Mouse (Mus musculus) frontal cortex, postnatal 36 days (tissue): ENCODE measurements around the gene Rabl2.

Experiments
- DNase-seq, 2 experiments: peaks; one replicate each; pipeline ENCODE4 v3.0.0; 2022; ENCODE audit warnings: low spot score in 2 of 2

Rabl2 gene

DNA sequence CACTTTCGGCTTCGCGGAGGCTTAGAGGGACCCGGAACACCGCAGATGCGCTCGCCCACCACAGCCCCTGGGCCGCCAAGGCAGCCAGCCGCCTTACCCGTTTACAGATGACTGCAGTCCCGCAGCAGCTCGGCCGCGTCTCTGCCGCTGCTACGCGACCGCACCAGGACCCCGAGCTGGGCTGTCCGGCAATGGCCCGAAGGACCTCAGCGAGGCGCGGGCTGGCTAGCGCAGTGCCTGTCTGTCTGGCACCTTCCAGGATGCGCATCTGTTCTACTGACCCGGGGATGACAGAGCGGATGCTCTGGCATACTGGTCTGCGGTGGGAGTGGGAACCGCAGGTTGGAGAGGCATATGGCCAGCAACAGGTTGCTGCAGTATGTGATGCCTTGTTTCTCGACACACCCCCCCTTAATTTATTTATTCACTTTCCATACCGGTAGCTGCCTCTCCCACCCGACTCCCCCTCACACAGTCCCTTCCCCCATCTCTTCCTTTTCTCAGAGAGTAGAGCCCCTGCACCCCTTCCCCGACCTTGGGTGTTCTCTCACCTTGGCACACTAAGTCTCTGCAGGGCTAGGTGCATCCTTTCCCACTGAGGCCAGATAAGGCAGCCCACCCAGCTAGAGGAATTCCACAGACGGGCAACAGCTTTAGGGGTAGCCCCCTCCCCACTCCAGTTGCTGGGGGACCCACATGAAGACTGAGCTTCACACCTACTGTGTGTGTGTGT lies at the start of gene Rabl2:
Gene Rabl2, minus strand, starts transcription at position 201 of the 733 bp plus-strand sequence.
- DNase-seq: peak; percentile 82 to 87

- DNase-seq: peak; percentile 73 to 85
These were observed 31.9 kb upstream of the Rabl2 start for GRCm38 (mm10) chr15:89623626-89623959.

- DNase-seq: no peak
These were observed 31.4 kb upstream of the Rabl2 start for GRCm38 (mm10) chr15:89622959-89623625.

DNA sequence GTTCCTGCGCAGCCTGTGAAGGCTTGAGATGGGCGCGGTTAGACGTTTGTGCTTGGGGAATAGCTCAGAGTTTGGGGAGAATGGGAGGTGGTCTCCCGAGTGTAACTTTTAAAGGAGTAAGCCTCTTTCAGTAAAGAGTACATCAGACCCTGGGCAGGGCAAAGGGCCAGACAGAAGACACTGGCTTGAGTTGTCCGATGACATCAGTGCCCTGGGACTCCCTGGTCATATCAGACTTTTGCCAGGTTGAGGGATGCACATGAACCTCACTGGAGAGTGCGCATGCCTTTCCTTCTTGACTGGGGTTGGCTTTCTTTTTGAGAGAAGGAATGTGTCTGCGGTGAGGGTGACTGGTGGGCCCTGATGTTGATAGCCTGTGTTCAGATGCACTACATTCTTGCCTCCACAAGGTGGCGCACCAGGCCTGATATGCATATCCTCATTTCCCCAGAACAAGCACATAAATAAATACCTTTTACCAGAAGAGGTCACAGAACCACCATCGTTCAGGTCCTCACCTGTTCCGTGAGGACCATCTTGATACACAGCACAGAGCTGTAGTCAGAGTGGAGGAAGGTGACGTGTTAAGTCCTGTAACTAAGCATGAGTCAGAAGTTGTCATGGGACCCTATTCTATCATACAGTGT lies 30.7 kb upstream of the Rabl2 start:
- DNase-seq: peak; percentile 55 to 63

DNA sequence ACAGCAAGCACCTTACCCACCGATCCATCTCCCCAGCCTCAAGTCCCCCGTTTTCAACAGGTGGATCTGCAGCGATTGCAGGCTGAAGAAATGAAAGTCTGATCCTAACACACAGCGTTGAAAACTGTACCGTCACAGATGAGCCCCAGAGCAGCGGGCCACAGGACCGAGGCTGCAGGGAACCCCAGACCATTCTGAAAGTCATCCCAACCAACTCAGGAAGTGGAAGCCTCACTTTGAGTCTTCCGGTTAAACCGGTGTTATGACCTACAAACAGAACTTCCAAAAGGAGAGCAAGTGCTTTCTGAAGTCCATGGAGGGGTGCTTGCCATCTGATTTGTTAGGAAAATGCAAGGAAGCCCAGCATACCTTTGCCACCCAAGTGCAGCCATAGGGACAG lies 16.2 kb upstream of the Rabl2 start:
- no peak for DNase-seq

DNA sequence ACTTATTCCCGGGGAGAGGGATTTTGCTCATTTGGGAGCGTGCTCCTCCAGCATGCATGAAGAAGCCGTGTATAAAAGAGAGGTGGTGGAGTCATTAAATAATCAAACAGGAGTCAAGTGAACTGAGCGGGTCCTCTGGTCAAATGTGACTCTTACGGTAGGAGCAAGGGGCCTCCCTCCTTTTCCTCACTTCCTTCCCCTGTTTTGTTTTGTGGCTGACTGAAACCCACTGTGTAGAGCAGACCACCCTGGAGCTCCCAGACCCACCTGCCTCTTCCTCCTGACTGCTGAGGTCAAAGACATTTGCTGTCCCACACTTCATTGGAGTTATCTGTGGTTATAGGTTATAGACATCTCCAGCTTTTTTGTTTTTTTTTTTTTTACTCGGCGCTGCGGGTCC lies 15.8 kb upstream of the Rabl2 start:
- no peak for DNase-seq

DNA sequence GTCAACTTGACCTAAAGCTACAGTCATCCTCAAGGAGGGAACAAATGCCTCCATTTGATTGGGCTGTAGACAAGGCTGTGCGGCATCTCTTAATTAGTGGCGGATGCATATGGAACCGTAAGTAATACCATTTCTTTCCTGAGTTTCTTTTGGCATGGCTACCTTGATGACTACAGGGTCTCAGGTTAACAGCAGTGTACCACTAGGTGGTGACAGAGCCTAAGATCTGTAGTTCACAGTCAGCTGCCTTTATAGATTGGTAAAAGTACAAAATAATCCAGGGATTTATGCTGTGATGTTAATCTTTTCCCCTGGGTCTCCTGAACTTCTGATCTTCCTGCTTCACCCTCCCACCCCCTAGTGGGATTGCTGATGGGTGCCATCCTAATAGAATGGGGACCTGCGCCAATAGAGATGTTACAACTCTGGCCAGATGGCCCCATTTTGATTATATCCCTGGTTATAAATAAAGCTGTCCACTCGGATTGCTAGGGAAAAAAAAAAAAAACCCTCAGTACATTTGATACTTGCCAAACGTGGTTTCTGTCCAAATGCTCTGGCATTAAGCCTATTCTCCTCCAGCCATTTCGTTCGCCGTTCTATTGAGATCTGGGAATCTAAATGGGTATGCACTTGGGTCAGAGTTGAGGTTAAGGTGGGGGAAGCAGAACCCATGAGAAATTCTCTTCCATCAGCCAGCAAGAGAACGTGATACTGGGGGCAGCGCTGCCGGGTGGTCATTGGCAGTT lies 14.3 kb upstream of the Rabl2 start:
- DNase-seq: no peak

GRCm38 (mm10) chr15:89592548-89592947 lies 825 bp upstream of the Rabl2 start:
- DNase-seq: no peak

DNA sequence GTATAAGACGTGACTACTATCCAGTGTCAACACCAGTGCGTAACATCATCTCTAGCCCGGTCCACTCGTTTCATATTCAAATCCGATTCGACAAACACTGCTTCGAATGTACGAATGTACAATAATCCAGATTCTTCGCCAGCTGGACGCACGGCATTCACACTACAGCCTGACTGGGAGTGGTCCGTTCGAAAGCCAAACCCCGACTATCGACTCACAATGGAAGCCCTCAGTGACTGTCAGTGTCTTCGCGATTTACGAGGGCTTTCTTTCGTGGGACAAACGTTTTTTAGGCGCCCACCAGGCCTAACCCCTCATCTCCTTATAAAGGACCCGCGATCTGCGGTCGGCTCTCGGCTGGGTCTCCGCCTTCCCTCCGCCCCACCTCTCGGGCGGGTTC lies 406 bp downstream of the Rabl2 start:
- peak in 1 of 2 experiments; percentile 39 for DNase-seq

GRCm38 (mm10) chr15:89589146-89589545 lies 2.6 kb downstream of the Rabl2 start:
- no peak for DNase-seq

- no peak for DNase-seq
These were observed 6.1 kb downstream of the Rabl2 start for GRCm38 (mm10) chr15:89585631-89586030.

DNA sequence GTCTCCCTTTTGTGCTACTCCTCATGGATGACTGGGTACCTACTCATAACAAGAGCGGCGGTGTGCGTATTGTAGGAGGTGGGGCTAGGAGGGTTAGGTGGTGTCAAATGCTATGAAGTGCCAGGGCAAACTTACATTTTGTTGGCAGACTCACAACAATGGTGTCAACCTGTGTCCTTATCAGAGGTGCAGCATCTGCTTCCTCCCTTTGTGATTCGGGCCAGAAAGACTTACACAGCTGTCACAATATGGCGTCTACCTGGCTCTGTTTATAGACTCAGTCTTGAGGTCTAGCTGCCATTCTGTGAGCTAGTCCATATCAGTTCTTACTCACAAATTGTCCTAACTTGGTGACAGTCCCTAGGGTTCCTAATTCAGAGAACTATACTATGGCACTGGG lies 6.6 kb downstream of the Rabl2 start:
- DNase-seq: no peak

- DNase-seq: no peak
These were observed 9.2 kb downstream of the Rabl2 start for GRCm38 (mm10) chr15:89582494-89582893.

DNA sequence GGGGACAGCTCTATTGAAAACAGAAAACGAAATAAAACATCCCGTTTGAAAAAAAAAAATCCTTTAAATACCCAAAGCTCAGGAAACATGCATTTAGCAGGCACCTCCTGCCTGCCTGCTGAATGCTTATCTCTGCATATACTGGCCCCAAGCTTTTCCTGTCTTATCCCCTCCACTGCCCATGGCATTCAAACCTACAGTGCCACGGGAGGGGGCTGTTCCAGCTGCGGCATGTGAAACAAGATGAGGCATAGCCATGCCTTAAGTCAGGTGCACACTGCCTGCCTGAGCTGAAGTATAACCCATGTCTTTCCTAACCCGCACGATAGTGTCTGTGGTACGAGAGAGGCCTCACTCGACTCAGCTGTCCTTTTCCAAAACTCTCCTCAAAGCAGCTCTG lies 19.6 kb downstream of the Rabl2 start:
- no peak for DNase-seq

GRCm38 (mm10) chr15:89568114-89568513 lies 23.6 kb downstream of the Rabl2 start, which contains the start of gene Acr:
Gene Acr (plus strand): TSS chr15:89568326.
- no peak for DNase-seq

- no peak for DNase-seq
These were observed 32.5 kb downstream of the Rabl2 start for GRCm38 (mm10) chr15:89559202-89559731.

DNA sequence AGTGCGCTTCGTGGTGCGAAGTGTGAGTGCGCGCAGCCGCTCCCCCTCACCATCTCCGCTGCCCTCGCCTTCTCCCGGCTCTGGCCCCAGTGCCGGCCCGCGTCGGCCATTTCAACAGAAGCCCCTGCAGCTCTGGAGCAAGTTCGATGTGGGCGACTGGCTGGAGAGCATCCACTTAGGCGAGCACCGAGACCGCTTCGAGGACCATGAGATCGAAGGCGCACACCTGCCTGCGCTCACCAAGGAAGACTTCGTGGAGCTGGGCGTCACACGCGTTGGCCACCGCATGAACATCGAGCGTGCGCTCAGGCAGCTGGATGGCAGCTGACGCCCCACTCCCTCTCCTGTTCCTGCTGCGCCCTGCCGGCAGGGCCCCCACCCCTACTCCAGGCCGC lies 33.7 kb downstream of the Rabl2 start:
- no peak for DNase-seq

DNA sequence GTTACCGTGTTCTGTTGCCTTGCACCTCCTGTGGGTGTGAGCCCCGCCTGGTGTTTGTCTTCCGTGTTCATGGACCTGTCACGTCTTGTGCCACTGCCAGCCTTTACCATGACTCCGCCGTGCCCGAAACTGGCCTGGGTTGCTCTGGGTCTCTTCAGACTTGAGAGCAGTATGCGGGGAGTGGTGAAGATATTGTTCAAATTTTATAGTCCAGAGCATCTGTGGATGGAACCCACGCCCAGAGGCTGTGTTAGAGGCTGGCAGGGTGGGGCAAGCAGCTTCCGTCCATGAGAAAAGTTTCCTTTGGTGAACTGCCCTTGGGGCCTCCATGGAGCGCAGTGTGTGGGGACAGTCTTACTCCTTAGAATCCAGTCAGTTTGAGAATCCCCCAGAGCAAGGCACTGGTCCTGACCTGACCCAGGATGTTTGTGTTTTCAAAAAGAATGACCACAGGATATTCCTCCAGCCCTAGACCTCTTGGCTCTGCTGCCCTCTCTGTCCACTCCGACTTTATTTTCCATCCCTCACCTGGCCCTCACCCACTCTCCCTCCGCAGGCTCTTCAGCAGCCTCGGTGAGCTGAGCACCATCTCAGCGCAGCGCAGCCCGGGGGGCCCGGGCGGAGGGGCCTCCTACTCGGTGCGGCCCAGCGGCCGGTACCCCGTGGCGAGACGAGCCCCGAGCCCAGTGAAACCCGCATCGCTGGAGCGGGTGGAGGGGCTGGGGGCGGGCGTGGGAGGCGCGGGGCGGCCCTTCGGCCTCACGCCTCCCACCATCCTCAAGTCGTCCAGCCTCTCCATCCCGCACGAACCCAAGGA lies 34.3 kb downstream of the Rabl2 start:
- DNase-seq: no peak

DNA sequence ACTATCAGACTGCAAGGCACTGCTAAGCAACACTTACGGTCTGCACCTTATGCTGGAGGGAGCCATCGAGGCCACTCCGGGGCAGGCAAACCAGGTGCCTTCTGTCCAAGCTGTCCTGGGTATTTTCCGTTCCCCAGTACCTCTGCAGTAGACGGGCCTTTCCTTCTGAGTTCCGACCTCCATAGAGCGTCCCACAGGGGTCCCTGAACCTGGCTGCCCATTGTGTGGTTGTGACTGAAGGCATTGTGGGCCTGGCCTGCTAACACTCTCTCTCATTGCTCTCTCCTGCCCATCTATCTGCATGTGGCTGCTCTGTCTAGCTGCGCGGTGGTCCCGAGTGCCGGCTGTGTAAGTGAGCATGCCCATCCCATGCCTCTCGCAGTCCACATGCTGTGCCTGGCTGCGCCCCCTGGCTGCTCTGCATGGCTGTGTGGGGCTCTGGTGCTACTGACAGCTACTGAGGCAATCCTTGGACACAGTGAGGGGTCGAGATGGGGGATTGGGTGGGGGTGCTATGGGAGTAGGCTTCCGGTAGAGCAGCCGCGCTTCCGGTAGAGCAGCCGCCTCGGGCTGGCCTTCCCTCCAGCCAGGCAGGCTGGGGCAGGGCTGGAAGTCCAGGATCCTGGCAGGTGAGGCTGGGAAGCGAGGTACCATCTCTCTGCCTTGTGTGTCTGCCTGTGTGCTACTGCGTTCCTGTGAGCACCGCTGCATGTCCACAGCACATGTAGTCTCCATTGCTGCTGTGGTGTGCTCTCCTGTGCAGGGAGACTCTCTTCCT lies 35.1 kb downstream of the Rabl2 start:
- no peak for DNase-seq

- DNase-seq: no peak
These were observed 36.1 kb downstream of the Rabl2 start for GRCm38 (mm10) chr15:89555591-89555990.
